Mouse (Mus musculus): ENCODE results near the gene Gcnt7. TPM values are rescaled to one million over a fixed set of nuclear protein-coding genes. Genes with fewer than 3 reads are reported as not detected.

Gene Gcnt7
- total RNA-seq (2021) = not detected

DNA sequence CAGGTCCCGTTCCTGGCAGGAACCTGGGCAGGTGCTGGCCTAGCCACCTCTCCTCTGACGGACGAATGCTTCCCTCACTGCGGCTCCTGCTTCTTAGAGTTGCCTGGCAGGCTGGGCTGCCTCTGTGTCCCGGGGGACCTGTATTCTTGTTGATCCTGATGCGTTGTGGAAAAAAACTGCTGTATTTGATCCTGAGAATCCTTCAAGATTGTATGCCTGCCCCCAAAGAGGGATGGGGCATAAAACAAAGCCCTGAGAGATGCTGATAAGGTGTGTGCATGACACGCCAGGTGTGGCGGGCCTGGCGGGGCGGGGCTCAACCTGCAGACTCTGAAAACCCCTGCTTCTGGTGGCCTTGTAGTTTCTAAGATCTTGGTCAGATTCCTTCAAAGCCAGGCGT lies at the start of gene Gcnt7:
TSS of gene Gcnt7 (minus strand) at position 101 of the 400 bp plus-strand sequence.
- intact Hi-C loops (cut with DNase I) = no loop called here
- no peak for DNase-seq (ENCODE audit: low spot score in 2 of 2)

DNA sequence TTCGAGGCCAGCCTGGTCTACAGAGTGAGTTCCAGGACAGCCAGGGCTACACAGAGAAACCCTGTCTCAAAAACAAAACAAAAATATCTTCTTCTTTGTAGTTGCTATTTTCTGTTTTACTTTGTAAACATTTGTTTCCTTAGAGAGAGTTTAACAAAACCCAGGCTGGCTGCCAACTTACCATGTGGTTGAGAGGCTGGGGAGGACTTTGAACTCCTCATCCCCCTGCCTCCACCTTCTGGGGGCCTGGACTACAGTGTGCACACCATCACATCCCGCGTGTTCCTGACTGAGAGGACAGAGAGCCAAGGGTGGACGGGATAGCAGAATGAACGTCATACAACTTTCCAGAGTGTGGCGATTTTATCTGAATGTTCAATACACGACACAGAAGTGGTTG lies 47.7 kb upstream of the Gcnt7 start:
- intact Hi-C loops (cut with DNase I) = no loop called here
- DNase-seq (ENCODE audit: low spot score in 2 of 2) = no peak

GRCm38 (mm10) chr2:172502168-172502567 lies 43.8 kb upstream of the Gcnt7 start:
- no peak for DNase-seq (ENCODE audit: low spot score in 2 of 2)
- intact Hi-C loops (cut with DNase I) = no loop called here

DNA sequence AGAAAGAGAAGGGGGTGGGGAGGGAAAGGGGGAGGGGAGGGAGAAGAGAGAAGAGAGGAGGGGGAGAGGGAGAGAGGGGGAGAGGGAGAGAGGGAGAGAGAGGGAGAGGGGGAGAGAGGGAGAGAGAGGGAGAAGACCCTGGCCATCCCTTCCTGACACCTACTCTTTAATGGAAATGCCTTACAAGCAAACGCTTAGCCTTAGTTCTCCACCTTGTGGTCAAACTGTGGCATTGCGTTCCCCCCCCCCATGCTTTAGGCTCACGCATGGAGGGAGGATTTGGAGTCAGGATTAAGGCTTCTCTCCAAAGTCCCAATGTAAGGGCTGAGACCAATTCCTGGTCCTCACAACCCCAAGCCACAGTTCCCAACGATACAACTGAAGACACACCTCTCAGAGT lies 42.9 kb upstream of the Gcnt7 start:
- DNase-seq (ENCODE audit: low spot score in 2 of 2) = peak in 1 of 2 experiments; percentile 6
- intact Hi-C loops (cut with DNase I) = loop anchor here (1.0 kb wide), 1 partner anchor 23 kb away; no protein-coding TSS in a partner anchor

GRCm38 (mm10) chr2:172500752-172501316 lies 42.4 kb upstream of the Gcnt7 start:
- intact Hi-C loops (cut with DNase I) = loop anchor here (1.0 kb wide), 1 partner anchor 23 kb away; no protein-coding TSS in a partner anchor
- no peak for DNase-seq (ENCODE audit: low spot score in 2 of 2)

- DNase-seq (ENCODE audit: low spot score in 2 of 2) = peak in 1 of 2 experiments; percentile 24
- intact Hi-C loops (cut with DNase I) = no loop called here
Measured at GRCm38 (mm10) chr2:172498823-172499222, 40.4 kb upstream of the Gcnt7 start.

GRCm38 (mm10) chr2:172496736-172497345 lies 38.4 kb upstream of the Gcnt7 start:
- DNase-seq (ENCODE audit: low spot score in 2 of 2) = no peak
- intact Hi-C loops (cut with DNase I) = no loop called here

- intact Hi-C loops (cut with DNase I) = no loop called here
- no peak for DNase-seq (ENCODE audit: low spot score in 2 of 2)
Measured at GRCm38 (mm10) chr2:172484696-172485370, 26.4 kb upstream of the Gcnt7 start.

GRCm38 (mm10) chr2:172483766-172484413 lies 25.5 kb upstream of the Gcnt7 start:
- peak in 1 of 2 experiments; percentile 27 for DNase-seq (ENCODE audit: low spot score in 2 of 2)
- intact Hi-C loops (cut with DNase I) = no loop called here

- intact Hi-C loops (cut with DNase I) = no loop called here
- DNase-seq (ENCODE audit: low spot score in 2 of 2) = no peak
Measured at GRCm38 (mm10) chr2:172481654-172482385, 23.4 kb upstream of the Gcnt7 start.

DNA sequence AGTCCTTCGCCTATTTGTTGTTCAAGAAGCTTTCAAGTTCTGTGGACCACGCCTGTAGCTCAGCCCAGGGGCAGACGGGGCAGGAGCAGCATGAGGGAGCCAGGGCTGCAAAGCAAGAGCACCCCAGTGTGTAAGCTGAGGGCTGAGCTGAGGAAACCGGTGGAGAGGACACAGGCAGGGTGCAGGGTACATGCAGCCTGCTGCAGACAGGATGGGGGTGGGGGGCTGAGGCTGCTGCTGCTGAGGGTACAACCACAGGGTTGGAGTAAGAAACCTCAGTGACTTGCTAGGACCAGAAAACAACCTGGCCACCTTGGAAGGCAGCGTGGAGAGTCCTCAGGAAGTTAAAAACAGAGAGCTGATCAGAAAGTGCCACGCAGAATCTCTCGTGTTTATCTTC lies 21.9 kb upstream of the Gcnt7 start:
- intact Hi-C loops (cut with DNase I) = no loop called here
- no peak for DNase-seq (ENCODE audit: low spot score in 2 of 2)

- peak; percentile 66 to 67 for DNase-seq (ENCODE audit: low spot score in 2 of 2)
- intact Hi-C loops (cut with DNase I) = loop anchor here (1.0 to 5.0 kb wide), 5 partner anchors 23 to 609 kb away; no protein-coding TSS in a partner anchor
Measured at GRCm38 (mm10) chr2:172477860-172478259, 19.5 kb upstream of the Gcnt7 start.

- intact Hi-C loops (cut with DNase I) = loop anchor here (2.0 to 5.0 kb wide), 2 partner anchors 347 to 610 kb away; no protein-coding TSS in a partner anchor
- no peak for DNase-seq (ENCODE audit: low spot score in 2 of 2)
Measured at GRCm38 (mm10) chr2:172477350-172477749, 19.0 kb upstream of the Gcnt7 start.

DNA sequence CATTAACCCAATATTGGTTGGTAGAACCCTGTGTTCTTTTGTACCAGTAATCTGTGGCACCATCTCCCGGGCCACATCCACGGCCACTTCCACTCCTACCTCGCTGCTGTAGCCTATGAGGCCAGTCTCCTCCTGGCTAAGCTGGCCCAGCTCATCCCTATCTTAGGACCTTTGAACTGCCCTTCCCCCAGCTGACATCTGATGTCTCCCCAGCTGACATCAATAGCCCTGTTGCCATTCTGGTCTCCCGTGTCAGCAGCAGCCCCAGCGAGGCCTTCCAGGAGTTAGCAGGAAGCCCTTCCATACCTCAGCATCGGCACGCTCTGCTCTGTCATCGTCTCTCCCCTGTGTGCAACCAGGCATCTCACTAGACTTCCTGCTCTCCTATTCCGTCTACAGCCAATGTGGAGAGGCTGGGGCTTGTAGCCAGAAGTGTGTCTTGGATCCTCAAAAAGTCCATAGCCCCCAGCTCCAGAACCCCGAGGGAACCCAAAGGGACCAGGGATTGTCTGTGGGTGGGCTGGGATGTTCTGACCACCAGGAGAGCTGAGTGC lies 18.4 kb upstream of the Gcnt7 start:
- intact Hi-C loops (cut with DNase I) = loop anchor here (2.0 to 5.0 kb wide), 2 partner anchors 348 to 611 kb away; no protein-coding TSS in a partner anchor

GRCm38 (mm10) chr2:172474970-172475369 lies 16.6 kb upstream of the Gcnt7 start:
- no peak for DNase-seq (ENCODE audit: low spot score in 2 of 2)
- intact Hi-C loops (cut with DNase I) = loop anchor here (5.0 kb wide), 1 partner anchor 612 kb away; no protein-coding TSS in a partner anchor

More for the DNA sequence above, 18.4 kb upstream of the Gcnt7 start:
- DNase-seq (ENCODE audit: low spot score in 2 of 2) = peak in 1 of 2 experiments; percentile 16

- intact Hi-C loops (cut with DNase I) = no loop called here
- DNase-seq (ENCODE audit: low spot score in 2 of 2) = no peak
Measured at GRCm38 (mm10) chr2:172473591-172473990, 15.2 kb upstream of the Gcnt7 start.

- no peak for DNase-seq (ENCODE audit: low spot score in 2 of 2)
- intact Hi-C loops (cut with DNase I) = no loop called here
Measured at GRCm38 (mm10) chr2:172472318-172472717, 13.9 kb upstream of the Gcnt7 start, which contains the start of gene Fam209. Gene Fam209 (plus strand): TSS chr2:172472520.

DNA sequence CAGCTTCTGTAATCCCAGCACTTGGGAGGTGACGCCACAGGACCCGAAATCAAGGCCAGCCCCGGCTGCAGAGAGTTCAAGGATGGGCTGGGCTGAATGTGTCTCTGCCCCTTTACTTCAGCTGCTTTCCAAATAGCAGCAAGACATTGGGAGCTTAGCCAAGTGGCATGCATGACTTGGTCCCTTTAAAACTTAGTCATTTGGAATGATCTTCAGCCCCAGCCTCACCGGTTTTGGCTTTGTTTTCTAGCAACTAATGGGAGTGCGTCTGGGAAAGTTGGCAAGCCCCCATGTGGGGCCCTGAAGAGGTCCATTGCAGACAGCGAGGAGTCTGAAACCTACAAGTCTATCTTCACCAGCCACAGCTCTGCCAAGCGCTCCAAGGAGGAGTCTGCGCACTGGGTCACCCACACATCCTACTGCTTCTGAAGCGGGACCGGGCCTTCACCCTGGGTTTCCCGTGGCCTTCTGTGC lies 10.0 kb upstream of the Gcnt7 start:
- peak in 1 of 2 experiments; percentile 8 for DNase-seq (ENCODE audit: low spot score in 2 of 2)
- intact Hi-C loops (cut with DNase I) = no loop called here

DNA sequence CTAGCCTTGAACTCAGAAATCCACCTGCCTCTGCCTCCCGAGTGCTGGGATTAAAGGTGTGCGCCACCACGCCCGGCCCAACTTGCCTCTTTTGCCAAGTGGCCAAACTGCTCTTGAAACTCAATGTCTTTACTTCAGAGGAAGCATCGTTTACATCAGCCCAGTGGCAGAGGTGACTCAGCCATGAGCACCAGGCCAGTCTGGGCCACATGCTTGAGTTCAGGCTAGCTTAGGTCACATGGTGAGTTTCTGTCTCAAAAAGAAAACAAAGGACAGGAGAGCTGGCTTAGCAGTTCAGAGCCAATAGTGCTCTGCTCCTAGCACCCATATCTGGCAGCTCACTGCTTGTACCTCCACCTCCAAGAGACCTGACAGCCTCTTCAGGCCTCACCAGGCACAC lies 8.8 kb upstream of the Gcnt7 start:
- intact Hi-C loops (cut with DNase I) = no loop called here
- DNase-seq (ENCODE audit: low spot score in 2 of 2) = no peak

Measured in left cerebral cortex, postnatal 25 days (tissue).